Mouse (Mus musculus): ENCODE measurements around the gene Abi1. TPM values are rescaled to one million over a fixed set of nuclear protein-coding genes. Genes with fewer than 3 reads are reported as not detected.
"Not testable (repeated sequence)": the region's sequence is repeated elsewhere in the genome, so short reads cannot be mapped to it uniquely, and the experiment has no call there.

Abi1 gene
- polyA plus RNA-seq, 1 experiment from 2014 or later: 51.8 TPM

DNA sequence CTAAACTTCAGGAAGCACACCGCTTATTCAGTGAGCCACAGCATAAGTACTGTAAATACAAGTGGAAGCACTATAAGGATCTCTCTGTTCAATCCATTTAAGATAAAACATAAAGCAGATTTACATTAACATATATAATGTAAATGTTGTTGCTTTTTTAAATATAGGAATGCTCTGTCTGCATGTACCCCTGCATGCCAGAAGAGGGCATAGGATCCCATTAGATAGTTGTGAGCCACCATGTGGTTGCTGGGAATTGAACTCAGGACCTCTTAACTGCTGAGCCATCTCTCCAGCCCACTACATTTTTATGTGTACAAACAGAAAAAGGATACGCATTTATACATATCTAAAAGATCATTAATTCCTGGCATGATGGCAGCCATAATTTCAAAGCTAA lies 78.4 kb downstream of the Abi1 start:
- Histone ChIP-seq H3K4me3 (replicated peaks) (no peak overlapping the region), H3K27ac (replicated peaks) (no peak overlapping the region), H3K9ac (no peak overlapping the region), H3K9me3 (replicated peaks) (no peaks in the 10 kb centered on the region), H3K4me1 (no peaks in the 10 kb centered on the region), H3K4me2 (replicated peaks) (no peak overlapping the region), H3K36me3 (no peaks in the 10 kb centered on the region), H3K27me3 (no peaks in the 10 kb centered on the region)
- no peak for ATAC-seq (ENCODE audit: insufficient number of reproducible peaks, low FRiP score, low TSS enrichment, low read depth)
- 96% methylated on average over 2 of the region's 2 CpGs for WGBS

DNA sequence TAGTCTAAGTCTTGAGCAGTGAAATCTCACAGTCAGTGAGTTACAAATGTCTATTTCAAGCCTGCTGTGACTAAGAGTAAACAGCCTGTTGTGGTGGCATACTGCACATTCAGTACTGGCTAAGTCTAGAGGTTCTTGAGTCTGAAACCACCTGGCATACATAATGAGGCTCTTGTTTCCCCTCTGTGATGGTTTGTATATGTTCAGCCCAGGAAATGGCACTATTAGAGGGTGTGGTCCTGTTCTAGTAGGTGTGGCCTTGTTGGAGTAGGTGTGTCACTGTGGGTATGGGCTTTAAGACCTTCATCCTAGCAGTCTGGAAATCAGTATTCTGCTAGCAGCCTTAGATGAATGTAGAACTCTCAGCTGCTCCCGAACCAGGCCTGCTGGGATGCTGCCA lies 82.6 kb downstream of the Abi1 start:
- 77% methylated on average over 1 of the region's 1 CpGs for WGBS
- H3K4me1 ChIP-seq: no peaks in the 10 kb centered on the region
- H3K4me2 ChIP-seq (replicated peaks): no peak overlapping the region
- no peak for ATAC-seq (ENCODE audit: insufficient number of reproducible peaks, low FRiP score, low TSS enrichment, low read depth)
- H3K36me3 ChIP-seq: no peaks in the 10 kb centered on the region
- H3K27me3 ChIP-seq: no peaks in the 10 kb centered on the region
- H3K27ac ChIP-seq (replicated peaks): no peak overlapping the region
- no peaks in the 10 kb centered on the region for H3K9me3 ChIP-seq (replicated peaks)
- no peak overlapping the region for H3K4me3 ChIP-seq (replicated peaks)
- H3K9ac ChIP-seq: no peak overlapping the region

DNA sequence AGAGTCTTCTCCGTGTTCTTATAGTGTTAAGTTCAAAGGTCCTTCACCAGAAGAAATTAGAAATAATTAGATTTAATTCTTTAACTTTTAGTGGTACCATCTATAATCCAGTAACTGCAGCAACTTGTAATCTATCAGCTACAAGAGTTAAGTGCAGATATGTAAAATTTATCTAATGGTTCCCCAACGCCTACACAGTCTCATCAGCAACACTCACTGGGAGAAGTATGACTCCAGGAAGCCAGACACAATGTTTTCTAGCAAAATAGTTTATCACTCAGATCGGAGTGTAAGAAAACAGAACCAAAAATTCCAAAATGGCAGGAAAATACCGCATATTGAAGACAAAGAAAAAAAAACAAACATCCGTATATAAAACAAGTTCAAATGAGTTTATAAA lies 84.1 kb downstream of the Abi1 start:
- ATAC-seq (ENCODE audit: insufficient number of reproducible peaks, low FRiP score, low TSS enrichment, low read depth): no peak
- 91% methylated on average over 5 of the region's 5 CpGs for WGBS

DNA sequence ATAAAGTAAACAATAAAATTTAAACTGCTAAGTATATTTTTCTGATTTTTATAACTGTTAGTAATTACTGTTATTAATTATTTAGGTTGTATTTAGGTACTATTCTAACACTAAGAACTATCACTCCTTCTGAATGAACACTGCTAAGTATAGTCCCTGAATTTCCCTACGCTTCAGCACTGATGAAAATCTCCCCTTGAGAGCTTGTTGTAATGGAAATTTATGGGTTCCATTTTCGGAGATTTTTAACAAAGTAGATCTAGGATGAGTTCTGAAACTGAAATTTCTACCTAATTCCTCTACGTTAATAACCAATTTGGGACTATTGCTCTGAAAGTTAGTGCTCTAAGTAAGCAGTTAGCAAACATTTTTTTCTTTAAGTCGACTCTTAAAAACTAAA lies 85.8 kb downstream of the Abi1 start:
- peaks cover 3% of the 10 kb centered on the region; the same call in 1 of the 2 replicates for H3K36me3 ChIP-seq
- no peak overlapping the region for H3K4me3 ChIP-seq (replicated peaks)
- no peaks in the 10 kb centered on the region for H3K9me3 ChIP-seq (replicated peaks)
- H3K9ac ChIP-seq: no peak overlapping the region
- 90% methylated on average over 4 of the region's 4 CpGs for WGBS
- ATAC-seq (ENCODE audit: insufficient number of reproducible peaks, low FRiP score, low TSS enrichment, low read depth): no peak
- H3K27me3 ChIP-seq: no peaks in the 10 kb centered on the region
- H3K27ac ChIP-seq (replicated peaks): no peak overlapping the region
- H3K4me1 ChIP-seq: no peaks in the 10 kb centered on the region
- no peak overlapping the region for H3K4me2 ChIP-seq (replicated peaks)

More for the DNA sequence above, 84.1 kb downstream of the Abi1 start:
- H3K4me1 ChIP-seq: no peaks in the 10 kb centered on the region
- H3K27ac ChIP-seq (replicated peaks): no peak overlapping the region
- H3K9ac ChIP-seq: no peak overlapping the region
- H3K4me3 ChIP-seq (replicated peaks): no peak overlapping the region
- H3K9me3 ChIP-seq (replicated peaks): no peaks in the 10 kb centered on the region
- H3K4me2 ChIP-seq (replicated peaks): no peak overlapping the region
- no peaks in the 10 kb centered on the region for H3K27me3 ChIP-seq
- H3K36me3 ChIP-seq: no peaks in the 10 kb centered on the region

DNA sequence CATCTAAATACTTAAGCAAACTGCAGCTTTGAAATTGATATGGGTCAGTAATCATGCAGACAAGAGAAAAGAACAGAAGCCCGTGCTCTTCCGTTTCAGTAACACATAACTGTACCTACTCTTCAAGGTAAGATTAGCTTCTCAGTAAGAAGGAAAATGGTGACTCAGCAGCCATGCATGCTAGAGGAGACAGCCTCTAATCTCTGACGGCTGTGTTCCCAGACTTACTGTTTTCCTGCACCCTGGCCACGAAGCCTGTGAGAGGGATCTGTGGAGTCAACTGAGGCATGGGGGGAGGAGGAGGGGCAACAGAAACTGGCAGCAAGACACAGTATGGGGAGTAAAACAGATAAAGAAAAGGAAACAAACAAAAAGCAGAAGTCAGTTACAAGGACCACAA lies 90.1 kb downstream of the Abi1 start:
- ATAC-seq (ENCODE audit: insufficient number of reproducible peaks, low FRiP score, low TSS enrichment, low read depth): no peak
- Histone ChIP-seq H3K36me3 (peaks cover 7% of the 10 kb centered on the region; the same call in 1 of the 2 replicates), H3K4me1 (no peaks in the 10 kb centered on the region), H3K4me2 (replicated peaks) (no peak overlapping the region), H3K4me3 (replicated peaks) (no peak overlapping the region), H3K27me3 (no peaks in the 10 kb centered on the region), H3K9me3 (replicated peaks) (no peaks in the 10 kb centered on the region), H3K27ac (replicated peaks) (no peak overlapping the region), H3K9ac (no peak overlapping the region)
- WGBS: 50% methylated on average over 4 of the region's 4 CpGs

DNA sequence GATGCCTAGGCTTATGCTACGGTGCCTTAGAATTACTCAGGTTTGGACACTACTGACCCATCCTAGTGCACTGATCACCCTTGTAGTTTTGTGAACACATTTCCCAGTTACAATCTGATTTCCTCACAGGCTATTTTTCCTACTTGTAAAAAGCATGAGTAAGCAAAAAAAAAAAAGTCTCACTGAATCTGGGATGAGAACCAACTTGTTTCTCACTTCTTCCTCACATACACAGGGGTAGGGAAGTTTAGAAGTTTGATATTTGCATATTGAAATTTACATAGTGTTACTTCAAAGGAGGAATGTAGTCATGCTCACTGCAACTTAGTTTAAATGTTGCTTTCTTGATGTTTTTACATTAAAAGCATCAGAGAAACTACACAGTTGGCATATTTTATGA lies 106.5 kb downstream of the Abi1 start:
- H3K4me1 ChIP-seq: no peaks in the 10 kb centered on the region
- ATAC-seq (ENCODE audit: insufficient number of reproducible peaks, low FRiP score, low TSS enrichment, low read depth): no peak

DNA sequence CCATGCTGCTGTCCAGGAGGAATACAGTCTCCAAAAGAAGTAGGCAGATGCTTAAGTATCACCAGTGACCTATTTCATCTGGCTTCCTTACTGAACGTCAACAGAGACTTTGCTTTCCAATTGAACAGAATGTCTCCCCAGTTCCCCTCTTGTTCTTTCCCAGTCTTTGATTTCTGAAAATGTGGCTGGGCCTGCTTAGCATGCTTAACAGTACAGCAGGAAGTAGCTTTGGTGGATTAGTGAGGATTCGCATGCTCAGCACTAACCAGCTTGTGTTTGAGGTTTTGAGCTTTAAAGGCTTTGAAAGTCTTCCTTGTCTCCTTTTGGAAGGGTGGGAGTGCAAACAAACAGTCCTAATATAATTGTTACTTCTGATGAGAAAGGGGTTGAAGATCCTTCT lies 111.8 kb downstream of the Abi1 start:
- 0 out of 2 replicates have a peak overlapping the region, but pooled peaks have one; percentile 12 for H3K27ac ChIP-seq (replicated peaks)
- no peaks in the 10 kb centered on the region for H3K9me3 ChIP-seq (replicated peaks)
- H3K4me3 ChIP-seq (replicated peaks): no peak overlapping the region
- H3K4me1 ChIP-seq: no peaks in the 10 kb centered on the region
- no peak for ATAC-seq (ENCODE audit: insufficient number of reproducible peaks, low FRiP score, low TSS enrichment, low read depth)
- H3K4me2 ChIP-seq (replicated peaks): no peak overlapping the region
- peaks cover 7% of the 10 kb centered on the region; the same call in 1 of the 2 replicates for H3K36me3 ChIP-seq
- 40% methylated on average over 2 of the region's 2 CpGs for WGBS
- no peaks in the 10 kb centered on the region for H3K27me3 ChIP-seq
- no peak overlapping the region for H3K9ac ChIP-seq

More for the DNA sequence above, 106.5 kb downstream of the Abi1 start:
- no peaks in the 10 kb centered on the region for H3K27me3 ChIP-seq
- WGBS: 80% methylated on average over 1 of the region's 1 CpGs
- H3K4me3 ChIP-seq (replicated peaks): no peak overlapping the region
- H3K36me3 ChIP-seq: peaks cover 14% of the 10 kb centered on the region
- H3K4me2 ChIP-seq (replicated peaks): no peak overlapping the region
- no peak overlapping the region for H3K9ac ChIP-seq
- H3K27ac ChIP-seq (replicated peaks): no peak overlapping the region
- H3K9me3 ChIP-seq (replicated peaks): no peaks in the 10 kb centered on the region

DNA sequence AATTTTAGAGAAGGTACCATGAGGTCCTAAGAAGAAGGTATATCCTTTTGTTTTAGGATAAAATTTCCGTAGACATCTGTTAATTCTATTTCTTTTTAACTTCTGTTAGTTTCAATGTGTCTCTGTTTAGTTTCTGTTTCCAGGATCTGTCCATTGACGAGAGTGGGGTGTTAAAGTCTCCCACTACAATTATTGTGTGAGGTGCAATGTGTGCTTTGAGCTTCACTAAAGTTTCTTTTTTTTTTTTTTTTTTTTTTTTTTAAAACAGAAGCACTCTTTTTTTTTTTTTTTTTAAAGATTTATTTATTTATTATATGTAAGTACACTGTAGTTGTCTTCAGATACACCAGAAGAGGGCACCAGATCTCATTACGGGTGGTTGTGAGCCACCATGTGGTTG lies 114.1 kb downstream of the Abi1 start:
- H3K27me3 ChIP-seq; H3K4me1 ChIP-seq; H3K36me3 ChIP-seq; H3K9ac ChIP-seq; H3K27ac ChIP-seq (replicated peaks); ATAC-seq (ENCODE audit: insufficient number of reproducible peaks, low FRiP score, low TSS enrichment, low read depth); H3K9me3 ChIP-seq (replicated peaks); H3K4me2 ChIP-seq (replicated peaks); H3K4me3 ChIP-seq (replicated peaks): not testable (repeated sequence)
- 92% methylated on average over 3 of the region's 3 CpGs for WGBS

DNA sequence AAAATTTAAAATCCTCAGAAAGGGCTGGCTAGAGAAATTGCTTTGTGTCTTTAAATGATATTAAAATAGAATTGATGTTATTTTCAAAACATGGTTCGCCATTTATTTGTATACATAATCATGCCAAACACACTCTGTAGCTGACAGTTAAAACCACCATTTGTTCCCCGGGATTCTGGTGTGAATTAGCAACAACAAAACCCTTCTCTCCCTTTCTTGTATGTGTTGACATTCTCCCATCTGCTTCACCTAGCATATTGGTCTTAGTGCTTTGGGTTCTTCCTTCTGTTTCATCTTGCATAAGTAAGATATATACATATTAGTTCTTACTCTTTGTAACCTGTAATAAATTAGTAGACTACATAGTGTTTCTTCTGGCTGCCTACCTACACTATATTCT lies 121.4 kb downstream of the Abi1 start:
- 86% methylated on average over 2 of the region's 2 CpGs for WGBS

DNA sequence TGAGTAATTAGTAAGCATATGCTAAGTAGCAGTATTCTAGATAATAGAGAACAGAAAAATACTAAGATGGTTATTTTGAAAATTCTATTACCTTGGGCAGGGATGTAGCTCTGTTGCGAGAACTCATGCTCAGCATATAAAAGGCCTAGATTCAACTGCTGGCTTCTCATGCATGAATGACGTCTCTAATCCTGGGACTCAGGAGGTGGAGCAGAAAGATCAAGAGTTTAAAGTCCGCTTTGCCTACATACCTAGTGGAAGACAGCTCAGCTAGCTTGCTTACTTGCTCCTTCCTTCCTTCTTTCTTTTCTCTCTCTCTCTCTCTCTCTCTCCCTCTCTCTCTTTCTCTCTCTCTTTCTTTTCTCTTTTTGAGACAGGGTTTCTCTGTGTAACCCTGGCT lies 125.6 kb downstream of the Abi1 start:
- Histone ChIP-seq H3K27me3 (no peaks in the 10 kb centered on the region), H3K4me2 (replicated peaks) (no peak overlapping the region), H3K27ac (replicated peaks) (no peak overlapping the region), H3K4me3 (replicated peaks) (no peak overlapping the region), H3K9ac (no peak overlapping the region), H3K9me3 (replicated peaks) (no peaks in the 10 kb centered on the region), H3K4me1 (no peaks in the 10 kb centered on the region), H3K36me3 (peaks cover 25% of the 10 kb centered on the region; the same call in 1 of the 2 replicates)
- ATAC-seq (ENCODE audit: insufficient number of reproducible peaks, low FRiP score, low TSS enrichment, low read depth): no peak
- 86% methylated on average over 3 of the region's 3 CpGs for WGBS

More for the DNA sequence above, 121.4 kb downstream of the Abi1 start:
- Histone ChIP-seq H3K9me3 (replicated peaks) (no peaks in the 10 kb centered on the region), H3K4me3 (replicated peaks) (no peak overlapping the region), H3K4me2 (replicated peaks) (no peak overlapping the region), H3K27ac (replicated peaks) (no peak overlapping the region), H3K36me3 (peaks cover 16% of the 10 kb centered on the region; the same call in 1 of the 2 replicates), H3K9ac (no peak overlapping the region), H3K4me1 (no peaks in the 10 kb centered on the region), H3K27me3 (no peaks in the 10 kb centered on the region)
- ATAC-seq (ENCODE audit: insufficient number of reproducible peaks, low FRiP score, low TSS enrichment, low read depth): no peak

DNA sequence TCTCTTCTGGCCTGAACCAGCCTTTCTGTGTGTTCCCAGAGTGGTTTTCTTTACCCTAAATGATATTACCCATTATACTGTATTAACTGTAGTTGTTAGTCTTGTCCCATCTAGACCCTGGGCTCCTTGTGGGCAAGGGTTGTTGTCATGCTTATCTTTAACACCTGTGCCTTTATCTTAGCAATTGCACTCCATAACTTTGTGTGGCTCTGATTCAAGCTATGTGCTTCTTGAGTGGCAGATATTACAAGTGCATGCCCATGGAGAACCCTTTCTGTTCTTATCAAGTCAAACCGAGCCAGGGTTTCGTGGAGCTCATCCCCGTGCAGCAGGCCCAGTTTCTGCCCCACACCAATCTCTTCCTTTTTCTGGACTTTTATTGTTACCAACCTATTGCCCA lies 136.1 kb downstream of the Abi1 start:
- Histone ChIP-seq H3K9me3 (replicated peaks) (no peaks in the 10 kb centered on the region), H3K9ac (no peak overlapping the region), H3K27ac (replicated peaks) (no peak overlapping the region), H3K36me3 (peaks cover 41% of the 10 kb centered on the region), H3K4me2 (replicated peaks) (no peak overlapping the region), H3K4me1 (no peaks in the 10 kb centered on the region), H3K27me3 (no peaks in the 10 kb centered on the region), H3K4me3 (replicated peaks) (no peak overlapping the region)
- WGBS: 90% methylated on average over 3 of the region's 3 CpGs
- ATAC-seq (ENCODE audit: insufficient number of reproducible peaks, low FRiP score, low TSS enrichment, low read depth): no peak
